Mouse (Mus musculus) thymus, adult 18-20 months (tissue): Measurements from ENCODE around the gene Thap8.

Experiments used
- DNase-seq, 2 experiments: peaks; one replicate each; pipeline ENCODE4 v3.0.0; 2022; ENCODE audit warnings: mixed read lengths in 2 of 2

Thap8 gene

GRCm38 (mm10) chr7:30286701-30287410 lies 7.0 kb downstream of the Thap8 start:
- no peak for DNase-seq

DNA sequence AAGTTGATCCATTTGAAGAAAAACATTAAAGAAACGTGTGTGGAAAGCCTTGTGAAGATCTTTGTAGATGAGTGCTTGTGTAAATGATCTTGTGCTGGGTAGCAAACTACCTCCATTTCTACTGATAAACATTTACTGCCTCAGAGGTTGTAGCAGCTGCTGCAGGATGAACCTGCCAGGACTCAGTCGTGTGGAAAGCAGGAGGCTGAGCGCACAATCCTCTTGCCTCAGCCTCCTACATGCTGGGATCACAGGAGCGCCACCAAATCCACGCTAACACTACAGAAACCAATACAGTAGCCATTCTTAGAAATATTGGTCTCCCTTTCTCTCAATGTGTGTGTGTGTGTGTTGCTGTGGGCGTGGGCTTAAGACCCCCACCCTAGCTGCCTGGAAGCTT lies 8.2 kb downstream of the Thap8 start:
- no peak for DNase-seq

- no peak for DNase-seq
Measured at GRCm38 (mm10) chr7:30289071-30289713, 9.3 kb downstream of the Thap8 start.

DNA sequence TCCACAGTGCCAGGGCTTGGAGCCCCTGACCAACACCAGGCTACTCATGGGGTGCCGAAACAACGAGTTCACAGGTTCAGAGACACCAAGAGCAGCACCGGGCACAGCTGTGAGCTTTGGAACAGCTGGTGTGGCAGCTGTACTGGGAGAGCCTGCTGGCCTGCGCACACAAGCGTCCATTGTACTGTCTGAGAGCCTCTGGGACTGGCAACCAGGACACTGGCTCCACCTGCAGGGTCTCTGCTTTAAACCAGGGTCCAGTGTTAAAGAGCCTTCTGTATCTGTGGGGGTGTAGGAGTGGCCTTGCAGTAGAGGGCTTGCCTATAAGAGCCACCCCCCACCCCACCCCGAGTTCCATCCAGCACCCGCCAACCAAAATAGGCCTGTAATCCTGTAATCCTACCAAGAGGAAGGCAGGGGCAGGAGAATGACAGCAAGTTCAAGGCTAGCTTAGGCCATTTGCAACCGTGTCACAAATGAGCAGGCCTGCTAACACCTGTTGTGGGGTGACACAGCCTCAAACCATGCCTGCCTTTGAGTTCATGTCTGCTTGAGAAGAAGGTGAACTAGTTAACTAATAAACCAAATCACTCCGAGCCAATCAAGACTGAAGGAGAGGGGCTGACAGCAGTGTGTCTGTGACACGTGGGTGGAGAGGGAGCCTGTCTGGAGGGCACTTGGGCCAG lies 10.0 kb downstream of the Thap8 start:
- DNase-seq, result no peak

DNA sequence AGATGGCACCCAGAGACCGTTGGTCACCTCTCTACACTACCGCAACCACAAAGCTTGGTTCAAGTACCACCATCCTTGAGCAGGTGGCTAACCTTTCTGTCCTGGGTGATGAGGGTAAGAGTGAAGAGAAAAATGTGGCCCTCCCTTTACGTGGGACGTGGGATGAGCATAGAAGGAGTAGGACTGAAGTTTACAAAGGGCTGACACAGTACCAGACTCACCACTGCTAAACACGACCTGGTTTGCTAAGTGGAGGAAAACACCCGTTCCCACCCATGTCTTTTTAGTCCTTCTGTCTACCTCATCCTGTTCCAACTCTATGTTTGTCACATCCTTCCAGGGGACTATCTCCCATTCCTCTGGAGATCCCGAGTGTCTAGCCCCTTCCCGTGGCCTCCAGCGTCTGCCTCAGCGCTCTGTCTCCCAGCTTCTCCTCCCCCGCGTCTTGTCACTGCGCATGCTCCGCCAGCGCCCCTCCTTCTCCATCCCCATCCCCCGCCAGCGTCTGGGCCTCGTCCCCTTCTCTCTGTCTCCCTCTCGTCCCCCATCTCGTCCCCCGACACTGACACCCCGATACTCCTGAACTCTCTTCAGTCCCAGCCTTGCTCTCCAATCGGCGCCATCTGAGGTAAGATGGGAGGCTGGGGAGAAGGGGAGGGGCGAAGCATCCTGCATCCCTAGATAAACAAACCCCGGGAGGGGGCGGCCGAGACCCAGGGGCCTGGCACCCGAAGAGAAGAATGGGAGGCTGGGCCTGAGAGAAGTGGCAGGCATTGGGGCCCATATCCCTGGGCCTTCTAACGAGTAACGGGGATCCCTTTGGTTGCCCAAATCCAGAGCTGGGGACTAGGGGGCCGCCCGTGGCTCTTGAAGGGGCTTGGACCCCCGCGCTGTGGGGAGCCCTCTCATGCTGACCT lies 11.6 kb downstream of the Thap8 start, which contains the start of gene Clip3:
Clip3 (plus strand) TSS at position 514 of the 917 bp plus-strand sequence.
- no peak for DNase-seq

DNA sequence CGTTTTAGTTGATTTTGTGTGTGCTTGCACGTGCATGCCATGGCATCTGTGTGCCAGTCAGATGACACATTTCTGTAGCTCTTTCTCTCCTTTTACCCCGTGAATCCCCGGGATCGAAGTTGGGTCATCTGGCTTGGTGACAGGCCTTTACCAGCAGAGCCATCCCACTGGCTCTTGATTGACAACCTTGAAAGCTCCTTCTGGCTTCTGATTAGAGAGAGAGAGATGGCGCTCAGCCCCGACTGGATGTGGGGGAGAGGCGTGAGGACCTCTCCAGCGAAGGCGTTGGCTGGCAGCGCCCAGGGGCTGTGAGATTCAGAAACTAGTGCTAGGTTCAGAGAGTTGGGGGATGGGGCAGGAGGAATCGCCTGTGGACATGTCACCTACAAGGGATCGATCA lies 13.9 kb downstream of the Thap8 start:
- DNase-seq, result no peak

DNA sequence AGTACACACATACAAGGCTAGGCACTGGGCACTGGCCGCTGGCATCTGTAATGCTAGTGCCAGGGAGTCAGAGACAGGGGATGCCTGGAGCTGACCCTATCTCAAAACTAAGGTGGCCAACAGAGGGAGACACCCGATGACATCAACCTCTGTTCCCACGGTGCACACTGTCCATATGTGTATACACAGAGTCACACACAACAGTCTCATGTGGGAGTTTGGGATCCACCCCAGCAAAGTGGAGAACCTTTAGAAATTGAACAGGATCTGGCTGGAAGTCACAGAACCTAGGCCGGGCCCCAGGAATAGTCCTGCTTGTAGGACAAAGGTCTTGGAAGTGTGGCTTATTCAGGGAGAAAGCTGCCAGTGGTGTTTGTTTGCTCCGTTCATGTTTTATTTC lies 14.4 kb downstream of the Thap8 start:
- DNase-seq, result no peak

DNA sequence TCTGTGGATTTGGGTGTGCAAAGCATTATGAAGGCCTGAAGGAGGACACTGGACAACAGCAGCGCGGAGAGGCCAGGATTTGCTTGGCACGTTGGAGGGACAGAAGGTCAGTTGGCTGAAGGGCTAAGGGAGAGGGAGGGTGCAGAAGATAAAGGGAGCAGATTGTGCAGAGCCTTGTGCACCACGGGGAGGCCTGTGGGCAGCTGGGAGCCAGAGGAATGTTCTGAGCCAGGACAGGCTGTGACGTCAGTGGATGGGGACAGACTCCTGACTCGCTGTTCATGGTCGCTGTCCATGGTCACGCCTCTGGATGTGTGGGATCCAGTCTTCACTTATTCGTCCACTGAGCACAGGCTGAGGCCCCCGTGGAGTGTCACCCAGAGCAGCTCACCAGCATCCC lies 15.2 kb downstream of the Thap8 start:
- no peak for DNase-seq

DNA sequence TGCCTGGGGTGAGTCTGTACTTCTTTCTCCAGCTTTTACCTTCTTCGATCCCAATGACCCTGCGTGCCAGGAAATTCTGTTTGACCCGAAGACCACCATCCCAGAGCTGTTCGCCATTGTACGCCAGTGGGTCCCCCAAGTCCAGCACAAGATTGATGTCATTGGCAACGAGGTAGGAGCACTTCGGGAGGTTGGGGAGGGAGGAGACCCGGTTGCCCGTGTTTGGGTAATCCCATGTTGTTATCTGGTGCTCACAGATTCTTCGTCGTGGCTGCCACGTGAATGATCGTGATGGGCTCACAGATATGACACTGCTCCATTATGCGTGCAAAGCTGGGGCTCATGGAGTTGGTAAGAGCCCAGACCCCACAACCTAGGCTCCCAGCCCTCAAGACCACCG lies 16.9 kb downstream of the Thap8 start:
- DNase-seq, result no peak

- no peak for DNase-seq
Measured at GRCm38 (mm10) chr7:30297266-30297665, 17.4 kb downstream of the Thap8 start.

GRCm38 (mm10) chr7:30300914-30301313 lies 21.0 kb downstream of the Thap8 start:
- no peak for DNase-seq

- no peak for DNase-seq
Measured at GRCm38 (mm10) chr7:30306083-30306779, 26.3 kb downstream of the Thap8 start.

DNA sequence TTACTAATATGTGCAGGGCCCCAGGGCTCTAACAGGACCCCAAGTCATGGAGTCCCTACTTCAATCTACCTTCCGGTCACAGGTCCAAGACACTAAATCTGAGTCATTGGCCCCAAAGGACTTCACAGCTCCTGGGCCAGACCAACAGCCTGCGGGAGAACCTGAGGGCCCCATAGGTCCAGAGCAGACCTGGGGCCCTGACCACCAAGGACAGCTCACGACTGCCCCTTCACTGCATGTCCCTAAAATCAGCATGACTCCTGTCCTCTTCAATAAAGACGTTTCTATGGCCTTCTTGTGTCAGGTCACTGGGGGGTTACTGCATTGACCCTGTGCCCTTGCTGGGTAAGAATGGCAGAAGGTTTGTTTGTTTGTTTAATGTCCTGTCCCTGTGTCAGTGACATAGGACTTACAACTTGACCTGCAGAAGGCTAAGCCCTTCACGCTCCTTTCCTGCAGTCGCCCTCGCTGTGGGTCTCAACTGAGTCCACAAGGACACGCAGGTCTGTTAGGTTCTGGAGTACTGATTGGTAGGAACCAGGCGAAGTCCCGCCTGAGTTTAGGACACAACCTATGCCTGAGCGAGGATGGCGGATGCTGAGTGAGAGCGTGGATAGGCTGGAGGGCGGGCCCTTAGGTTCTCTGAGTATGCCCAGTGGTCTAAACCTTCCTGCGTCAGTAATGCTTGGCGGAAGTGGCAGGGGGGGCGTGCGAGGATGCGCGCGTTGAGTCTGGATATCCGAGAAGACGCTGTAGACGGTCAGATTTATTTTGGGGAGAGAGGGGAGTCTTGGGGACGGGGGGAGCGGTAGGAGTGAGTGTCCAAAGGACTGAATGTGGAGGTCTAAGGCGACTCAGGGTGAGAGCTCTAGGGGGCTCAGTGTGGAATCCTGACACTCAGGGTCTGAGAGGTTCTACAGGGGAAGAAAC lies 28.4 kb downstream of the Thap8 start, which contains the start of gene Alkbh6:
Alkbh6 (plus strand) TSS at position 642 of the 930 bp plus-strand sequence.
- peak; percentile 93 to 94 for DNase-seq

DNA sequence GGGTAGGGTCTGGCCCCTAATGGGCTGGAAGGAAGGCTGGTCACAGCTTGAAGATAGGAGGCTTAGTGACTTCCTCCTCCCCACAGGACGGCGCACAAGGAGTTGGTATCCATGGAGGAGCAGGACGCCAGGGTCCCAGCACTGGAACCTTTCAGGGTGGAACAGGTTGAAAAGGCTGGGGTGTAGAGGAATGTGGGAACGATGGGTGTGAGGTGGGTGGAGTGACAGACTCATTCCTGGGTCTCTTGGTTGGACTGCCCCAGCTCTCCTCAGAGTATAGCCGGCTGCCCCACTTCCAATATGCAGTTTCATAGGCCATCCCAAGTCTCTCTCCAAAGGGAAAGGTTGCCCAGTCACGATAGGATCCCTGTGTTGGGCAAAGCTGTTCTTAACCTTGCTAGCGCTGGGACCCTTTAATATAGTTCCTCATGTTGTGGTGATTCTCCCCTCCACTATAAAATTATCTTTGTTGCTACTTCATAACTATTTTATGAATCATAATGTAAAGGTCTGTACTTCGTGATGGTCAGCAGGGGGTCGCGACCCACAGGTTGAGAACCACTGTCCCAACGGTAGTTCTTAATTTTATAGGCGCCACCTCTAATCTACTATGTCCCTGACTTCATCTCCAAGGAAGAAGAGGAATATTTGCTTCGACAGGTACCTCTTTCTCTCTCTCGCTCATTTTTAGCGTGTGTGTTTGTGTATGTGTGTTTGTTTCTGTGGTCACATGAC lies 29.7 kb downstream of the Thap8 start:
- DNase-seq, result no peak

- DNase-seq, result no peak
Measured at GRCm38 (mm10) chr7:30310136-30310535, 30.2 kb downstream of the Thap8 start.

- DNase-seq, result no peak
Measured at GRCm38 (mm10) chr7:30313666-30314320, 33.9 kb downstream of the Thap8 start.

GRCm38 (mm10) chr7:30314721-30315155 lies 34.8 kb downstream of the Thap8 start, which contains the start of gene Syne4:
Syne4 (plus strand) TSS chr7:30314807.
- DNase-seq, result no peak

DNA sequence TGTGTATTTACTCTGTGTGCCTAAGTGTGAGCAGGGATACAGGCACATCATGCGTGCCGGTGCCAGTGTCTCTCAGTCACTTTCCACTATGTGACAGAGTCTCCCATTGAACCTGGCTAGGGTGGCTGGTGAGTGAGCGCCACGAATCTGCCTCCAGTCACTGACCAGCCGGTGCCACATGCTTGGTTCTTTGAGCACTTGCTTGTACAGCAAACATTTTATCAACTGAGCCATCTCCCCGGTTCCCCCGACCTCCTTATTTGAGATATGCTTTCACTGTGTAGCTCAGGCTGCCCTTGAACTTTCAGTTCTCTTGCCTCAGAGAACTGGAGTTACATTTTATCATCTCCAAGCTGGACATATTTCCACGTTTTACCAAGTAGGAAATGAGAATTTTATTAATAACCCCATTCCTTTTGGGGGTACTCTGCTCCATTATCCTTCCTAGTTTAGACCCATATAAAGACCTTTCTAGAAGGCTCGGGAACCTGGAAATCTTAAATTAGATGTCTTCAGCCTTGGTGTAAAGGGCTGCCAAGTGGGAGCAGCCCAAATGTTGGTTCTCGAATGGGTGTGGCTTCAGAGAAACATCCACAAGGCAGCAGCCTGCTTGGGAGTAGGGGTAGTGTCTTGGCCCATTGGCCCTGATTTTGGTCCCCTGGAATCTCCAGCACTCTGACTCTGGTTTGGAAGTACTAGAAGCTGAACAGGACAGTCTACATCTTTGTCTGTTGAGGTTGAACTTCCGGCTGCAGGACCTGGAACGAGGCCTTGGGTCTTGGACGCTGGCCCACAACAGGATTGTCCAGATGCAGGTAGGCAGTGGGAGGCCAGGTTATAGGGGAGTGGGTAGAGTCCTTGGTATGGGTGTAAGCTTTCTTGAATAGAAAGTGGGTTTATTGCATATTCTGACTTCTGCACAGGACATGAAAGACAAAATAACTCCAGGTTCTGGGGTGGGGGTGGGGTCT lies 36.0 kb downstream of the Thap8 start:
- DNase-seq, result no peak
